Mouse (Mus musculus) olfactory bulb, adult 2 months (tissue): Measurements from ENCODE around the gene Vwa3b.

Experiments used
- CTCF ChIP-seq: fragments of 200-500 bp; IDR thresholded peaks from 2 replicates; pipeline ENCODE4 v1.5.1; 2012; ENCODE audit warnings: low read depth, mild to moderate bottlenecking, low read length, moderate library complexity; ENCODE audit not compliant: insufficient read depth
- POLR2A ChIP-seq: fragments of 200-500 bp; IDR thresholded peaks from 2 replicates; pipeline ENCODE4 v1.6.1; 2012; ENCODE audit warnings: mild to moderate bottlenecking, low read depth, low read length, moderate library complexity; ENCODE audit not compliant: insufficient read depth

DNA sequence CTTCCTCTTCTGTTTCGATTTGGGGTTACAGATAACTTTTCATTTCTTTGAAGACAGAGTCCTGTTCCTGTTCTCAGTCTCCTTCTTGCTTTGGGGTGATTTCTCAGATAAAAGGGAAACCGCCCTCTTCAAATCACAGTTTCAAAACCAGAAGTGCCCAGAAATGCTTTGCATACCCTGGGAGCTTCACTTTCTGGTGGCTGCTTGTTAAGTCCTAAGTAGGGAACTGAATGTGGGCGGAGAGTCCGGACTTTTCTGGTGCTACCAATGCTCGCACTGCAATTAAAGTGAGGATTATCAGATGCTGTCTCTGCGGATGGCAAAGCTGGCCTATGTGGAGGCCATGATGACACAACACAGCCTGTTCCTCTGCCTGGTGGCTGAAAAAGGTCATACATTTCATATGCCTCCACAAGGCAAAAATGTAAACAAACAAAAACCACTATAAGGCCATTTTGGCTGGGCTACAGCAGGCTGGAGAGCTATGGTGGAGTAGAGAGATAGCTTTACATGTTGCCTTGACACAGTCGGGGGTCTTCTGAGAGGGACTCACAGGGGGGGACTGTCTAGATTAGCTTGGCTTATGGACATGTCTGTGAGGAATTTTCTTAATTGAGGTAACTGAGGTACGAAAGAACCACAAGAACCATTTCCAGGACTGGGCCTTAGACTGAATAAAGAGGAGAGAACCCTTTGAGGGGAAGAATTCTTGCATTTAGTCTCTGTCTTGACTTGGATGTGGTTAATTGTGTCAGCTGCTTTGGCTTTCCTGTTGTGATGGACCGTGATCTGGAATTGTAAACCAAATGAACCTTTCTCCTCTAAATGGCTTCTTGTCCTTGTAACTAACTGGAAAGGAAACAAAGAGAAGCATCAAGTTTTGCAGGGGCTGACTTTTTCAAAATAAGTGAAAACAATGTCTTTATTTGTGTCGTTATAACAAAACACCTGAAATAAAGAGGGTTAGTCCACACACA lies 38.9 kb upstream of the Vwa3b start:
- TF ChIP-seq CTCF = no peak
- TF ChIP-seq POLR2A = no peak
